Mouse (Mus musculus) midbrain, postnatal 0 days (tissue): ENCODE measurements at regions not wholly inside any gene's neighbourhood (a gene's known extent, or its start where the extent isn't known, plus 50 kb on each side); places are given as distances from the start of the nearest gene placed in this dataset.

Experiments
- ATAC-seq: fragments of 200-750 bp; cut with Nextera tagmentation; 2 replicates; pipeline ENCODE4 v1.8.0; 2017; ENCODE audit warnings: moderate number of reproducible peaks, mild to moderate bottlenecking, moderate TSS enrichment, moderate library complexity; ENCODE audit not compliant: low FRiP score
- DNase-seq: peaks from one replicate; pipeline ENCODE4 v3.0.0-alpha.2; 2015; ENCODE audit warnings: low spot score
- H3K27ac ChIP-seq: fragments of 300-500 bp; sonication (generic); 2 replicates; pipeline ENCODE4 v1.5.1; 2014; ENCODE audit warnings: low read depth, mild to moderate bottlenecking, low read length, mixed read lengths
- H3K27me3 ChIP-seq: fragments of 300-500 bp; sonication (generic); 2 replicates; pipeline ENCODE4 v1.6.1; 2014; ENCODE audit warnings: low read length, control low read depth, mixed read lengths; ENCODE audit not compliant: insufficient read depth
- H3K36me3 ChIP-seq: fragments of 300-500 bp; sonication (generic); 2 replicates; pipeline ENCODE4 v1.6.1; 2014; ENCODE audit warnings: low read length, control low read depth, mixed read lengths; ENCODE audit not compliant: insufficient read depth
- H3K4me1 ChIP-seq: fragments of 300-500 bp; sonication (generic); 2 replicates; pipeline ENCODE4 v1.6.1; 2014; ENCODE audit warnings: mild to moderate bottlenecking, control low read depth, antibody characterized with exemption, low read length, mixed read lengths; ENCODE audit not compliant: insufficient read depth
- H3K4me2 ChIP-seq: fragments of 300-500 bp; sonication (generic); 2 replicates; pipeline ENCODE4 v1.6.1; 2014; ENCODE audit warnings: low read depth, mild to moderate bottlenecking, low read length, mixed read lengths; ENCODE audit not compliant: poor library complexity, severe bottlenecking
- H3K4me3 ChIP-seq: fragments of 300-500 bp; sonication (generic); 2 replicates; pipeline ENCODE4 v1.5.1; 2014; ENCODE audit warnings: low read depth, mild to moderate bottlenecking, low read length, moderate library complexity
- H3K9ac ChIP-seq: fragments of 300-500 bp; sonication (generic); replicated peaks from 2 replicates; pipeline ENCODE4 v1.6.1; 2014; ENCODE audit warnings: mild to moderate bottlenecking, low read length, moderate library complexity, mixed read lengths; ENCODE audit not compliant: poor library complexity, severe bottlenecking
- H3K9me3 ChIP-seq: fragments of 300-500 bp; sonication (generic); 2 replicates; pipeline ENCODE4 v1.6.1; 2016; ENCODE audit warnings: low read length, control low read depth
- CTCF ChIP-seq: IDR thresholded peaks from 2 replicates; pipeline ENCODE4 v1.5.1; 2016; ENCODE audit warnings: antibody characterized with exemption, mild to moderate bottlenecking
- WGBS: fragments of 180-500 bp; shearing (Covaris S2); extraction: QIAGEN DNeasy Blood & Tissue Kit; methylation state at CpG from one replicate; pipeline ENCODE4 v1.1.7; 2014; 5-methylcytosine and 5-hydroxymethylcytosine counted together

GRCm38 (mm10) chr5:64601285-64601684, 201.9 kb upstream of the Klf3 start:
- no peak for TF ChIP-seq CTCF
- no peak for DNase-seq
- H3K9me3 ChIP-seq = no peaks in the 10 kb centered on the region

DNA sequence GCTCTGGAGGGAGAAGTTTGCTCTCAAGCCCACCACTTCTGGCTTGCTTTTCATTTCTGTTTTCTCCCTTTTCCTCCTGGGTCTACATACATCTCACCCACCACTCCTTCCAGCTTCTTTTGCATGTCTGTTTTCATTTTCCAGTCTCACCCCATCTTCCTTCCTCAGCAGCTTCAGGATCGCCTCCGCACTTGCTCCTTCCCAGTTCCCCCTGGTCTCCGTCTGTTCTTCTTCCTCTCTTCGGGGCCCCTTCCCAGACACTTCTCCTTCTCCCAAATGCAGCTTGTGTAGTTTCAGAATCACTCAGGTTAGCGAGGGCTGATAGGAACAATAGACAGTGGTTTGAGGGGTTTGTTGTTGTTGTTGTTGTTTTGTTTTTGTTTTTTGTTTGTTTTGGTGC, 201.4 kb upstream of the Klf3 start:
- no peaks in the 10 kb centered on the region for H3K4me1 ChIP-seq
- no peak overlapping the region for H3K9ac ChIP-seq
- H3K4me3 ChIP-seq = no peak overlapping the region
- H3K36me3 ChIP-seq = no peaks in the 10 kb centered on the region
- ATAC-seq (no peak), DNase-seq (no peak)
- no peaks in the 10 kb centered on the region for H3K9me3 ChIP-seq
- no peak overlapping the region for H3K27ac ChIP-seq
- no peaks in the 10 kb centered on the region for H3K27me3 ChIP-seq
- 90% methylated on average over 5 of the region's 5 CpGs for WGBS
- no peak overlapping the region for H3K4me2 ChIP-seq
- TF ChIP-seq CTCF = no peak

More at GRCm38 (mm10) chr5:64601285-64601684, 201.9 kb upstream of the Klf3 start:
- Histone ChIP-seq H3K4me3 (no peak overlapping the region), H3K4me2 (no peak overlapping the region), H3K9ac (no peak overlapping the region), H3K36me3 (no peaks in the 10 kb centered on the region), H3K27ac (no peak overlapping the region), H3K4me1 (no peaks in the 10 kb centered on the region), H3K27me3 (no peaks in the 10 kb centered on the region)
- 73% methylated on average over 8 of the region's 8 CpGs for WGBS
- no peak for ATAC-seq

GRCm38 (mm10) chr5:64602356-64602936, 200.7 kb upstream of the Klf3 start:
- no peaks in the 10 kb centered on the region for H3K9me3 ChIP-seq
- WGBS = 90% methylated on average over 8 of the region's 8 CpGs
- no peak for DNase-seq
- no peak overlapping the region for H3K27ac ChIP-seq
- H3K27me3 ChIP-seq = no peaks in the 10 kb centered on the region
- no peaks in the 10 kb centered on the region for H3K36me3 ChIP-seq
- TF ChIP-seq CTCF = no peak
- no peaks in the 10 kb centered on the region for H3K4me1 ChIP-seq
- ATAC-seq = no peak
- H3K9ac ChIP-seq = no peak overlapping the region
- no peak overlapping the region for H3K4me2 ChIP-seq
- H3K4me3 ChIP-seq = no peak overlapping the region

DNA sequence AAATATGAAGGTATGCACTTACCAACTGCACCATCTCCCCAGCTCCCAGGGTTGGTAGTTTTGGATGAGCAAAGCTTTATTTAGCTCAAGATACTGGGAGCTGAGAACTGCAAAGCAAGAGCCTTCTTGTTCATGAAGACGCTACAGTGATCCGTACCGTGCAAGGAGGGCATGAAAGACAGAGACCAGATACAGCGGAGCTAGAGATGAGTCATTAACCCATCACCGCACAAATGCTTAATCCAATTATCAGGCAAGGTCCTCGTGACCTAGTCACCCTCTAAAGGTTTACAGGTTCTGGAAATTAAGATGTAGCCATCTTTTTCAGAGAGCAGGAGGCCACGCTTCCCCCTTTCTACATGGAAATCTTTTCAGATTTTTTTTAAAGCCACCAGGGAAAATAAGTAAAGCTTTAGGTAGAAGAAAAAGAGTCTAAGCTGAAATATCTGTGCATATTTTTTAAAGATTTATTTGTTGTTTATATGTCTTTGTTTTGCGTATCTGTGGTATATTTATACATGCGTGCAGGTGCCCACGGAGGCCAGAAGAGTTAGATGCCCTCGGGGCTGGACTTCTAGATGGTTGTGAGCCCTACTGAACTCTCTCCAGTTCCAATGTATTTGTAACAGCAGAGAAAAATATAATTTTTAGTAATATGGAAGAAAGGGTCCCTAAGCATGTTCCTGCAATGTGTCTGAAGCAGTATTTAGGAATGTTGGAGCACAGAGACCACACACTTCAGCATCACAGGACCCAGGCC, 200.0 kb upstream of the Klf3 start:
- H3K4me2 ChIP-seq = no peak overlapping the region
- no peaks in the 10 kb centered on the region for H3K4me1 ChIP-seq
- WGBS = 74% methylated on average over 11 of the region's 11 CpGs
- no peak overlapping the region for H3K4me3 ChIP-seq
- no peak overlapping the region for H3K9ac ChIP-seq
- no peak for ATAC-seq
- H3K9me3 ChIP-seq = no peaks in the 10 kb centered on the region
- H3K27me3 ChIP-seq = no peaks in the 10 kb centered on the region
- DNase-seq = no peak
- no peak for TF ChIP-seq CTCF
- no peaks in the 10 kb centered on the region for H3K36me3 ChIP-seq
- H3K27ac ChIP-seq = no peak overlapping the region

DNA sequence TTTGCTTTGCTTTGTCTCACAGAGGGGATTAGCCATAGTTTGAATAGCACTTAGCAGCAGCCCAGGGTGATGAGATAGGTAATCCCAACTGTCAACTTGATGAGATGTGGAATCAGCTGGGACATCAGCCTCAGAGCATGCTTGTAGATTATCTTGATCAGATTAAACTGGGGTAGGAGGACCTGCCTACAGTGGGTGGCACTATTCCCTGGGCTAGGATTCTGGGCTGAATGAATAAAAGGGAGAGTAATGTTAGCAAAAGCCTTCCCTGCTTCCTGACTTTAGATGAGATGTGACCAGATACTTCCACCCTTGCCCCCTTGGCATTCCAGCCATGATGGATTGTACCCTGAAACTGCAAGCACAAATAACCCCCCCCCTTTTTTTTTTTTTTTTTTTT, 198.0 kb upstream of the Klf3 start:
- Histone ChIP-seq H3K27me3 (no peaks in the 10 kb centered on the region), H3K4me2 (no peak overlapping the region), H3K9me3 (no peaks in the 10 kb centered on the region), H3K9ac (no peak overlapping the region), H3K36me3 (no peaks in the 10 kb centered on the region), H3K4me3 (no peak overlapping the region), H3K27ac (no peak overlapping the region), H3K4me1 (no peaks in the 10 kb centered on the region)
- ATAC-seq (no peak), DNase-seq (no peak)
- TF ChIP-seq CTCF = no peak

GRCm38 (mm10) chr5:64605991-64606390, 197.2 kb upstream of the Klf3 start:
- Histone ChIP-seq H3K9me3 (no peaks in the 10 kb centered on the region), H3K9ac (no peak overlapping the region), H3K36me3 (no peaks in the 10 kb centered on the region), H3K4me1 (no peaks in the 10 kb centered on the region), H3K4me2 (no peak overlapping the region), H3K4me3 (no peak overlapping the region), H3K27ac (no peak overlapping the region), H3K27me3 (no peaks in the 10 kb centered on the region)
- TF ChIP-seq CTCF = no peak
- DNase-seq (no peak), ATAC-seq (no peak)
- 67% methylated on average over 5 of the region's 5 CpGs for WGBS
